12 mouse cellular contexts compared by ENCODE assay signal in genomic region chr12:85601531-85601930, GRCm38 (mm10). TPM values are rescaled to one million over a fixed set of nuclear protein-coding genes. Genes with fewer than 3 reads are reported as not detected.
DNase-seq lines count a peak whose midpoint lies in the region; ATAC-seq and TF ChIP-seq lines count a peak whose summit lies in the region.
"Had no signal": no experiment of that assay in that cellular context is flagged by ENCODE, and none has a peak within 500 bp of the region (broad histone marks: within the 10 kb centered on the region; RNA-seq: fewer than 3 reads in every experiment).

No protein-coding gene starts in this region.

- ATAC-seq in forebrain, embryonic 16.5 days = peak; percentile 34
- no peak; the same call in 1 of the 2 replicates for ATAC-seq in forebrain, embryonic 13.5 days
- no peak for ATAC-seq in neural tube, embryonic 14.5 days (ENCODE audit: low read depth)

- TF ChIP-seq CTCF in left cerebral cortex, adult 2 months (IDR thresholded peaks at IDR 0.05) = no peak

- H3K9me3 ChIP-seq in forebrain, embryonic 16.5 days (ENCODE audit: control insufficient read depth, low read length) = no peaks in the 10 kb centered on the region
- H3K9me3 ChIP-seq in forebrain, embryonic 13.5 days (replicated peaks) = no peaks in the 10 kb centered on the region
- no peaks in the 10 kb centered on the region for H3K9me3 ChIP-seq in neural tube, embryonic 14.5 days (ENCODE audit: control insufficient read depth, low read length)

- no peaks in the 10 kb centered on the region for H3K36me3 ChIP-seq in forebrain, embryonic 16.5 days (ENCODE audit: control insufficient read depth, insufficient read depth)
- no peaks in the 10 kb centered on the region for H3K36me3 ChIP-seq in forebrain, embryonic 13.5 days (ENCODE audit: poor library complexity, severe bottlenecking)
- H3K36me3 ChIP-seq in neural tube, embryonic 14.5 days (ENCODE audit: control insufficient read depth, insufficient read depth, low read length) = no peaks in the 10 kb centered on the region

- intact Hi-C loops in left cerebral cortex, adult 2 months (cut with DNase I) = loop anchor here (2.0 kb wide), 1 partner anchor 15 kb away; no protein-coding TSS in a partner anchor

- H3K27me3 ChIP-seq in forebrain, embryonic 16.5 days (replicated peaks; ENCODE audit: control insufficient read depth, insufficient read depth, low read length) = no peaks in the 10 kb centered on the region
- peaks cover 25% of the 10 kb centered on the region for H3K27me3 ChIP-seq in forebrain, embryonic 13.5 days
- H3K27me3 ChIP-seq in neural tube, embryonic 14.5 days (ENCODE audit: control insufficient read depth, insufficient read depth, low read length) = no peaks in the 10 kb centered on the region

- no peak overlapping the region for H3K4me2 ChIP-seq in forebrain, embryonic 16.5 days (ENCODE audit: low read length)
- no peak overlapping the region for H3K4me2 ChIP-seq in forebrain, embryonic 13.5 days
- peak overlapping the region; percentile 59 for H3K4me2 ChIP-seq in neural tube, embryonic 14.5 days (ENCODE audit: low read depth, low read length)

- H3K4me1 ChIP-seq in forebrain, embryonic 16.5 days (replicated peaks; ENCODE audit: control insufficient read depth, insufficient read depth, low read length) = peaks cover 31% of the 10 kb centered on the region
- peaks cover 23% of the 10 kb centered on the region for H3K4me1 ChIP-seq in forebrain, embryonic 13.5 days
- peaks cover 41% of the 10 kb centered on the region for H3K4me1 ChIP-seq in brown adipose tissue, adult 24 weeks (ENCODE audit: control insufficient read depth, insufficient read depth, insufficient read length, low read length)
- peaks cover 47% of the 10 kb centered on the region for H3K4me1 ChIP-seq in neural tube, embryonic 14.5 days (ENCODE audit: control insufficient read depth, insufficient read depth, low read length)

- H3K9ac ChIP-seq in forebrain, embryonic 16.5 days (replicated peaks; ENCODE audit: low read depth, low read length) = no peak overlapping the region
- H3K9ac ChIP-seq in forebrain, embryonic 13.5 days = no peak overlapping the region
- no peak overlapping the region for H3K9ac ChIP-seq in neural tube, embryonic 14.5 days (replicated peaks; ENCODE audit: low read depth, low read length)

- 55% methylated on average over 6 of the region's 6 CpGs for WGBS in forebrain, embryonic 16.5 days
- 75% methylated on average over 6 of the region's 6 CpGs for WGBS in forebrain, embryonic 13.5 days
- WGBS in neural tube, embryonic 14.5 days = 82% methylated on average over 6 of the region's 6 CpGs

- H3K4me3 ChIP-seq in forebrain, embryonic 16.5 days (replicated peaks; ENCODE audit: low read length) = no peak overlapping the region
- no peak overlapping the region for H3K4me3 ChIP-seq in forebrain, embryonic 13.5 days
- peak overlapping the region; percentile 97 for H3K4me3 ChIP-seq in left cerebral cortex, adult 2 months
- H3K4me3 ChIP-seq in brown adipose tissue, adult 24 weeks (ENCODE audit: insufficient read depth, low read depth, low read length) = no peak overlapping the region
- no peak overlapping the region for H3K4me3 ChIP-seq in neural tube, embryonic 14.5 days (ENCODE audit: low read depth, low read length)

- DNase-seq in left cerebral cortex, adult 2 months (ENCODE audit: extremely low spot score in 1 of 2, low spot score in 2 of 2) = no peak
- no peak for DNase-seq in left cerebral cortex, adult 9 months (ENCODE audit: low spot score in 2 of 2)
- DNase-seq in embryo, embryonic 10.5 days (ENCODE audit: low spot score) = no peak
- DNase-seq in kidney, adult 18-20 months = no peak
- DNase-seq: heart, postnatal 10 days; kidney, postnatal 4 days; lung, postnatal 10 days; right cerebral cortex, postnatal 4 days had no signal

- H3K27ac ChIP-seq in forebrain, embryonic 16.5 days (ENCODE audit: low read length) = no peak overlapping the region
- no peak overlapping the region for H3K27ac ChIP-seq in forebrain, embryonic 13.5 days
- peak overlapping the region; percentile 96 for H3K27ac ChIP-seq in left cerebral cortex, adult 2 months
- H3K27ac ChIP-seq in brown adipose tissue, adult 24 weeks (replicated peaks; ENCODE audit: low read depth, low read length) = peak overlapping the region; percentile 72; the same call in 1 of the 2 replicates
- no peak overlapping the region for H3K27ac ChIP-seq in neural tube, embryonic 14.5 days (ENCODE audit: low read depth, low read length)

RNA-seq across cellular contexts. Expression of gene Jdp2, which starts 2.7 kb away (rescaled TPM):
- 0.56 and 0.66 TPM in 2 replicates for polyA plus RNA-seq in forebrain, embryonic 16.5 days (2015; fragmentation: Nextera tagmentation; extraction: Ambion mirVana)
- polyA plus RNA-seq in forebrain, embryonic 13.5 days (2015; fragmentation: Nextera tagmentation; extraction: Ambion mirVana) = 0.21 TPM in 1 of 2 replicates, not detected in the other
- 10 to 100 TPM; 81.5 to 95.1 TPM for total RNA-seq in left cerebral cortex, adult 2 months (2021)
- 9.9 and 11.2 TPM in 2 replicates for polyA plus RNA-seq in brown adipose tissue, adult 24 weeks (2012; ENCODE audit: insufficient read depth, insufficient read length, missing spikeins)
- polyA plus RNA-seq in neural tube, embryonic 14.5 days (2014; fragmentation: Nextera tagmentation; extraction: Ambion mirVana) = 1.5 and 2.9 TPM in 2 replicates

Comparison
In these comparisons a context has a peak if more than half of its experiments do, and no peak if none do; other contexts are left out.
1. H3K27ac ChIP-seq: peak in left cerebral cortex, adult 2 months (single experiment) and brown adipose tissue, adult 24 weeks (single experiment); none in forebrain, embryonic 16.5 days (single experiment), forebrain, embryonic 13.5 days (single experiment) and neural tube, embryonic 14.5 days (single experiment).